Mouse (Mus musculus): ENCODE measurements around the gene Thap3.
"Not testable (repeated sequence)": the region's sequence is repeated elsewhere in the genome, so short reads cannot be mapped to it uniquely, and the experiment has no call there.

The Thap3 gene

GRCm38 (mm10) chr4:151988342-151989109 lies at the start of gene Thap3:
Thap3 (minus strand) TSS chr4:151988997.
- peak; percentile 78 for DNase-seq (ENCODE audit: low spot score)

GRCm38 (mm10) chr4:152038225-152038984 lies 49.6 kb upstream of the Thap3 start, which contains the start of gene Tas1r1:
Tas1r1 (minus strand) TSS chr4:152038568.
- DNase-seq (ENCODE audit: low spot score): no peak

- DNase-seq (ENCODE audit: low spot score): not testable (repeated sequence)
These were observed 47.7 kb upstream of the Thap3 start for GRCm38 (mm10) chr4:152036464-152036863.

GRCm38 (mm10) chr4:152032922-152033321 lies 44.1 kb upstream of the Thap3 start:
- DNase-seq (ENCODE audit: low spot score): no peak

GRCm38 (mm10) chr4:152029997-152030396 lies 41.2 kb upstream of the Thap3 start:
- DNase-seq (ENCODE audit: low spot score): no peak

- no peak for DNase-seq (ENCODE audit: low spot score)
These were observed 40.3 kb upstream of the Thap3 start for GRCm38 (mm10) chr4:152029087-152029486.

GRCm38 (mm10) chr4:152028456-152028855 lies 39.7 kb upstream of the Thap3 start:
- no peak for DNase-seq (ENCODE audit: low spot score)

GRCm38 (mm10) chr4:152027524-152027923 lies 38.7 kb upstream of the Thap3 start, which contains the start of gene Zbtb48:
Zbtb48 (minus strand) TSS chr4:152027671.
- DNase-seq (ENCODE audit: low spot score): peak; percentile 97

GRCm38 (mm10) chr4:152026751-152027508 lies 38.1 kb upstream of the Thap3 start:
- DNase-seq (ENCODE audit: low spot score): no peak

GRCm38 (mm10) chr4:152024525-152024924 lies 35.7 kb upstream of the Thap3 start:
- no peak for DNase-seq (ENCODE audit: low spot score)

- DNase-seq (ENCODE audit: low spot score): no peak
These were observed 33.7 kb upstream of the Thap3 start for GRCm38 (mm10) chr4:152022506-152022905.

GRCm38 (mm10) chr4:152021568-152022097 lies 32.8 kb upstream of the Thap3 start:
- no peak for DNase-seq (ENCODE audit: low spot score)

GRCm38 (mm10) chr4:152020024-152020423 lies 31.2 kb upstream of the Thap3 start:
- DNase-seq (ENCODE audit: low spot score): no peak

- DNase-seq (ENCODE audit: low spot score): no peak
These were observed 30.3 kb upstream of the Thap3 start for GRCm38 (mm10) chr4:152019073-152019472.

- no peak for DNase-seq (ENCODE audit: low spot score)
These were observed 24.4 kb upstream of the Thap3 start for GRCm38 (mm10) chr4:152013036-152013813.

GRCm38 (mm10) chr4:152012109-152012508 lies 23.3 kb upstream of the Thap3 start:
- DNase-seq (ENCODE audit: low spot score): no peak

- DNase-seq (ENCODE audit: low spot score): no peak
These were observed 22.5 kb upstream of the Thap3 start for GRCm38 (mm10) chr4:152011171-152011760.

GRCm38 (mm10) chr4:152010707-152011134 lies 21.9 kb upstream of the Thap3 start:
- DNase-seq (ENCODE audit: low spot score): no peak

- no peak for DNase-seq (ENCODE audit: low spot score)
These were observed 21.4 kb upstream of the Thap3 start for GRCm38 (mm10) chr4:152010091-152010706.

All from layer of hippocampus, adult 11-12 months (tissue).